Mouse (Mus musculus): Measurements from ENCODE around the gene Acap2.
A peak's percentile ranks its signal among the peaks of the same experiment; 100 is the strongest.

The Acap2 gene

GRCm38 (mm10) chr16:31205726-31206125 is 4.7 kb upstream of the Acap2 start:
- no peak for DNase-seq (ENCODE audit: extremely low spot score)

- no peak for DNase-seq (ENCODE audit: extremely low spot score)
Measured at GRCm38 (mm10) chr16:31205187-31205586, 4.1 kb upstream of the Acap2 start.

GRCm38 (mm10) chr16:31204216-31204615 is 3.2 kb upstream of the Acap2 start:
- no peak for DNase-seq (ENCODE audit: extremely low spot score)

- DNase-seq (ENCODE audit: extremely low spot score): no peak
Measured at GRCm38 (mm10) chr16:31201704-31202103, 659 bp upstream of the Acap2 start.

GRCm38 (mm10) chr16:31199926-31200789 is 887 bp downstream of the Acap2 start:
- DNase-seq (ENCODE audit: extremely low spot score): peak; percentile 69

- peak; percentile 51 for DNase-seq (ENCODE audit: extremely low spot score)
Measured at GRCm38 (mm10) chr16:31199591-31199925, 1.5 kb downstream of the Acap2 start.

- DNase-seq (ENCODE audit: extremely low spot score): no peak
Measured at GRCm38 (mm10) chr16:31196971-31197370, 4.1 kb downstream of the Acap2 start.

GRCm38 (mm10) chr16:31192526-31192925 is 8.5 kb downstream of the Acap2 start:
- no peak for DNase-seq (ENCODE audit: extremely low spot score)

GRCm38 (mm10) chr16:31191818-31192217 is 9.2 kb downstream of the Acap2 start:
- DNase-seq (ENCODE audit: extremely low spot score): no peak

GRCm38 (mm10) chr16:31190426-31190825 is 10.6 kb downstream of the Acap2 start:
- DNase-seq (ENCODE audit: extremely low spot score): no peak

- DNase-seq (ENCODE audit: extremely low spot score): no peak
Measured at GRCm38 (mm10) chr16:31189291-31189690, 11.8 kb downstream of the Acap2 start.

- DNase-seq (ENCODE audit: extremely low spot score): no peak
Measured at GRCm38 (mm10) chr16:31188799-31189198, 12.2 kb downstream of the Acap2 start.

- DNase-seq (ENCODE audit: extremely low spot score): no peak
Measured at GRCm38 (mm10) chr16:31188270-31188669, 12.8 kb downstream of the Acap2 start.

GRCm38 (mm10) chr16:31187192-31187591 is 13.9 kb downstream of the Acap2 start:
- no peak for DNase-seq (ENCODE audit: extremely low spot score)

GRCm38 (mm10) chr16:31185757-31186156 is 15.3 kb downstream of the Acap2 start:
- DNase-seq (ENCODE audit: extremely low spot score): no peak

GRCm38 (mm10) chr16:31184727-31185126 is 16.3 kb downstream of the Acap2 start:
- DNase-seq (ENCODE audit: extremely low spot score): no peak

- DNase-seq (ENCODE audit: extremely low spot score): no peak
Measured at GRCm38 (mm10) chr16:31182576-31182975, 18.5 kb downstream of the Acap2 start.

GRCm38 (mm10) chr16:31180843-31181242 is 20.2 kb downstream of the Acap2 start:
- no peak for DNase-seq (ENCODE audit: extremely low spot score)

- no peak for DNase-seq (ENCODE audit: extremely low spot score)
Measured at GRCm38 (mm10) chr16:31179384-31179783, 21.7 kb downstream of the Acap2 start.

GRCm38 (mm10) chr16:31174880-31175638 is 26.0 kb downstream of the Acap2 start:
- DNase-seq (ENCODE audit: extremely low spot score): no peak

GRCm38 (mm10) chr16:31172229-31172628 is 28.8 kb downstream of the Acap2 start:
- DNase-seq (ENCODE audit: extremely low spot score): no peak

GRCm38 (mm10) chr16:31171418-31171817 is 29.6 kb downstream of the Acap2 start:
- no peak for DNase-seq (ENCODE audit: extremely low spot score)

GRCm38 (mm10) chr16:31170297-31170696 is 30.7 kb downstream of the Acap2 start:
- DNase-seq (ENCODE audit: extremely low spot score): no peak

All from embryo, embryonic 9.5 days (tissue).